Mouse (Mus musculus): ENCODE measurements at regions not wholly inside any gene's neighbourhood (a gene's known extent, or its start where the extent isn't known, plus 50 kb on each side); places are given as distances from the start of the nearest gene placed in this dataset.

- TF ChIP-seq CTCF (IDR thresholded peaks at IDR 0.05; ENCODE audit: borderline replicate concordance, insufficient read depth, low read depth, low read length) (no peak), POLR2A (IDR thresholded peaks at IDR 0.05; ENCODE audit: borderline replicate concordance, insufficient read depth, low read length) (no peak)
- no peaks in the 10 kb centered on the region for H3K27me3 ChIP-seq (ENCODE audit: control insufficient read depth, insufficient read depth, low read length)
- no peak for DNase-seq
- no peak overlapping the region for H3K4me3 ChIP-seq (replicated peaks; ENCODE audit: insufficient read depth, low read depth, low read length)
- WGBS = 98% methylated on average over 1 of the region's 1 CpGs
- H3K4me1 ChIP-seq (ENCODE audit: control insufficient read depth, insufficient read depth, low read length) = no peaks in the 10 kb centered on the region
- no peak overlapping the region for H3K27ac ChIP-seq (ENCODE audit: insufficient read depth, low read length)
These were observed 428.3 kb downstream of the Meis1 start for GRCm38 (mm10) chr11:18590487-18590886.

DNA sequence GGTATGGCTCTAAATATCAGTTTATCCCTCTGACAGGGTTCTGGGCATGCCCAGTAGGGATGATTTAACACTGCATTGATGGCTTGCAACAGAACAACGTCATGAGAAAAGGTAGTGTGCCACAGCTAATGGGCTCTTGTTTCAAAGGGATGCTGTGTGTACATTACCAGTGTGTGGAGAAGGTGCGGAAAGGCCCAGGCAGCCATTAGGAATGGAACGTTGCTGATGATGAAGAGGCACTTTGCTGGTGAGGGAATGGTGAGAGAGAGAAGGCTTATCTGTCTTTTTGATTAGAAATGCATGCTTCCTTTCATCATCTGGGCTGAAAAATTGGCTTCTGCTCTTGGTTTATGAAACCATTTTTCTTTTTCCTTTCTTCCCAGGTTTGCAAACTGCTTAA lies 432.3 kb downstream of the Meis1 start:
- TF ChIP-seq CTCF (IDR thresholded peaks at IDR 0.05; ENCODE audit: borderline replicate concordance, insufficient read depth, low read depth, low read length) (no peak), POLR2A (IDR thresholded peaks at IDR 0.05; ENCODE audit: borderline replicate concordance, insufficient read depth, low read length) (no peak)
- Histone ChIP-seq H3K4me3 (replicated peaks; ENCODE audit: insufficient read depth, low read depth, low read length) (no peak overlapping the region), H3K27me3 (ENCODE audit: control insufficient read depth, insufficient read depth, low read length) (no peaks in the 10 kb centered on the region), H3K27ac (ENCODE audit: insufficient read depth, low read length) (no peak overlapping the region), H3K4me1 (ENCODE audit: control insufficient read depth, insufficient read depth, low read length) (peaks cover 3% of the 10 kb centered on the region; the same call in 1 of the 2 replicates)
- no peak for DNase-seq
- WGBS = 84% methylated on average over 3 of the region's 3 CpGs

GRCm38 (mm10) chr11:18585031-18585430 lies 433.8 kb downstream of the Meis1 start:
- TF ChIP-seq POLR2A (IDR thresholded peaks at IDR 0.05; ENCODE audit: borderline replicate concordance, insufficient read depth, low read length) (no peak), CTCF (IDR thresholded peaks at IDR 0.05; ENCODE audit: borderline replicate concordance, insufficient read depth, low read depth, low read length) (no peak)
- Histone ChIP-seq H3K4me1 (ENCODE audit: control insufficient read depth, insufficient read depth, low read length) (peaks cover 7% of the 10 kb centered on the region; the same call in 1 of the 2 replicates), H3K27me3 (ENCODE audit: control insufficient read depth, insufficient read depth, low read length) (no peaks in the 10 kb centered on the region), H3K27ac (ENCODE audit: insufficient read depth, low read length) (no peak overlapping the region), H3K4me3 (replicated peaks; ENCODE audit: insufficient read depth, low read depth, low read length) (no peak overlapping the region)
- DNase-seq = no peak
- WGBS = 84% methylated on average over 8 of the region's 8 CpGs

DNA sequence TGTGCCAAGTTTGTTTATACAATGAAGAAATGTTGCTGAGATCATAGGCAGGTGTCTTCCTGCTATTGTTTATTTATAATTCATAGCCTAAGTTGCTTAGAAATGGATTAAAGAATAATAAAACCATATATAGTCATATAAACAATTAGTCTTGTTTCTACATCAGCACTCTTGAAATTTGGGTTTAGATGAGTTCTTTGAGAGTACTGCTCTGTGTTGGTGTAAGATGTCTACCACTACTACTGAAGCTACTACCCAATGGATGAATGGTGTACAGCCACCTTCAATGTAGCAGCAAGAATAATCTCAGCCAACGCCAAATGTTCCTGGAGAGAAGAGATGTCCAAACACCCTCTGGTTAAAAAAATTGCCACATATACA lies 436.0 kb downstream of the Meis1 start:
- TF ChIP-seq CTCF (IDR thresholded peaks at IDR 0.05; ENCODE audit: borderline replicate concordance, insufficient read depth, low read depth, low read length) = no peak
- no peak for TF ChIP-seq POLR2A (IDR thresholded peaks at IDR 0.05; ENCODE audit: borderline replicate concordance, insufficient read depth, low read length)
- no peak overlapping the region for H3K4me3 ChIP-seq (replicated peaks; ENCODE audit: insufficient read depth, low read depth, low read length)

DNA sequence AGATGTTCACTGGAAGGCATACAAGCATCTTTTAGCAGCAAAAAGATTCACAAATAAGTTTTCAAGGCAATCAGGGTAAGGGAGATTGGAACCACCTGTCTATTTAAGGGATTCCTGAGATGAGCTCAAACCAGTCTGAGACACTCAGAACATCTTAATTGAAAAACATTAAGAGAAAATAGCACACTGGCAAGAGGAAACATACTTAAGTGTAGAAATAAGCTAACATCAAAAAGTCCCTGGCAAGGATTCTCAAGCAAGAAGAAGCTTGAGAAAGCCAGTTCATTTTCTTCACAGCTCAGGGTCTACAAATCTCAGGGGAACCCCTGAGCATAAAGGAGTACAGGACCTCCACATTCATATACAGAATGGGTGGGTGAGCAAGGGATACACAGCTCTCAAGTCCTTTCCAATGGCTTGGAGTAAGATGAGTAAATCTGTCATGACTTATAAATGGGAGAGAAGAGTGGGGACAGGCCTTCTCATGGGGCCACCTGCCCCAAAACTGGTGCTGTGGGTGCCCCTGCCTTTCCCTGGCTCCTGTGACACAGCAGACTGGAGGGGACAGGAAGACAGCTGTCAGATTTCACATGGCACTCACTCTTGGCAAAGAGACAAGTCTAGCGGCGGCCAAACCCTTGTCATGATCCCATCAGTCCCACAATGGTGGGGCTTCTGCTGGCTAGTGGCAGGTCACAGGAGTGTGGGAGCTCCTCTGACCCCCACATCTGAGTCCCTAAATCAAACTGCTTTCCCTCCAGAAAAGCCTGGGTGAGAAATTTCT lies 436.6 kb downstream of the Meis1 start:
- Histone ChIP-seq H3K4me3 (replicated peaks; ENCODE audit: insufficient read depth, low read depth, low read length) (no peak overlapping the region), H3K4me1 (ENCODE audit: control insufficient read depth, insufficient read depth, low read length) (peaks cover 7% of the 10 kb centered on the region; the same call in 1 of the 2 replicates), H3K27ac (ENCODE audit: insufficient read depth, low read length) (no peak overlapping the region), H3K27me3 (ENCODE audit: control insufficient read depth, insufficient read depth, low read length) (no peaks in the 10 kb centered on the region)
- 15% methylated on average over 2 of the region's 2 CpGs for WGBS
- DNase-seq = peak; percentile 53 to 64
- TF ChIP-seq CTCF (IDR thresholded peaks at IDR 0.05; ENCODE audit: borderline replicate concordance, insufficient read depth, low read depth, low read length) = no peak
- no peak for TF ChIP-seq POLR2A (IDR thresholded peaks at IDR 0.05; ENCODE audit: borderline replicate concordance, insufficient read depth, low read length)

More for the DNA sequence above, 436.0 kb downstream of the Meis1 start:
- Histone ChIP-seq H3K4me1 (ENCODE audit: control insufficient read depth, insufficient read depth, low read length) (peaks cover 7% of the 10 kb centered on the region; the same call in 1 of the 2 replicates), H3K27ac (ENCODE audit: insufficient read depth, low read length) (no peak overlapping the region), H3K27me3 (ENCODE audit: control insufficient read depth, insufficient read depth, low read length) (no peaks in the 10 kb centered on the region)
- 54% methylated on average over 1 of the region's 1 CpGs for WGBS
- no peak for DNase-seq

DNA sequence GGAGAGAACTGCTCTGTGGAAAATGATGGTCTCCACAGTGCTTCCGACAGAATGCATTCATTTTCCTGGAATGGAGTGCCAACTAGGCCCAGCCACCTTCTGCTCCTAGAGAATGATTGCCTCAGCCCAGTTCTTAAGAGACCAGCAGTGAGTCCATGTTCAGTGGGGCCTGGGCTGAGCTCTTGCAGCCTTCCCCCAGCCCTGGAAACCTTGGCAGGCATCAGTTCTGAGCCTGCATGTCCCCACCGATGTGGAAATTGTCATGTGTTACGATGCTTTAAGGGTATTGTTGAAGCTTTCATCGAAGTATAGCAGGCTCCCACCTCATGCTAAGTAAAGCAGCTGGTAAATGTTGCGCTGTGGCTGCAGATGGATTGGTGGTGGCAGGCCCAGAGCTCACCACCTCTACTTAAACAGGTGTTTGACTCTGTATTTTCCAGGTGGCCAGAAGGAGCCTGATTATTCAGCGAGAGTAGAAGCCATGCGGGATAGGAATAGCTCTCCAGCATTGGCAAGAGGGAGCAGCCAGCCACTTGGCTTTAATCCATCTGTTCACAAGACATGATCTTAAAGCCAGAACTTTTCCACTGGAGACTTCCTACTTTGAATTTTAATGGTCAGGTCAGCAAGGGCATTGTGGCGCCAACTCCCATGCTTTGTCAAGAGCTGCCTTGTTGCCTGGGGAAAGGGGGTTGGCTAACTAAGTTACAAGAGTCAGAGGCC lies 437.5 kb downstream of the Meis1 start:
- TF ChIP-seq CTCF (IDR thresholded peaks at IDR 0.05; ENCODE audit: borderline replicate concordance, insufficient read depth, low read depth, low read length) (no peak), POLR2A (IDR thresholded peaks at IDR 0.05; ENCODE audit: borderline replicate concordance, insufficient read depth, low read length) (no peak)
- Histone ChIP-seq H3K4me3 (replicated peaks; ENCODE audit: insufficient read depth, low read depth, low read length) (no peak overlapping the region), H3K27me3 (ENCODE audit: control insufficient read depth, insufficient read depth, low read length) (no peaks in the 10 kb centered on the region), H3K27ac (ENCODE audit: insufficient read depth, low read length) (no peak overlapping the region), H3K4me1 (ENCODE audit: control insufficient read depth, insufficient read depth, low read length) (peaks cover 7% of the 10 kb centered on the region; the same call in 1 of the 2 replicates)
- peak; percentile 13 to 47 for DNase-seq
- 39% methylated on average over 8 of the region's 8 CpGs for WGBS

DNA sequence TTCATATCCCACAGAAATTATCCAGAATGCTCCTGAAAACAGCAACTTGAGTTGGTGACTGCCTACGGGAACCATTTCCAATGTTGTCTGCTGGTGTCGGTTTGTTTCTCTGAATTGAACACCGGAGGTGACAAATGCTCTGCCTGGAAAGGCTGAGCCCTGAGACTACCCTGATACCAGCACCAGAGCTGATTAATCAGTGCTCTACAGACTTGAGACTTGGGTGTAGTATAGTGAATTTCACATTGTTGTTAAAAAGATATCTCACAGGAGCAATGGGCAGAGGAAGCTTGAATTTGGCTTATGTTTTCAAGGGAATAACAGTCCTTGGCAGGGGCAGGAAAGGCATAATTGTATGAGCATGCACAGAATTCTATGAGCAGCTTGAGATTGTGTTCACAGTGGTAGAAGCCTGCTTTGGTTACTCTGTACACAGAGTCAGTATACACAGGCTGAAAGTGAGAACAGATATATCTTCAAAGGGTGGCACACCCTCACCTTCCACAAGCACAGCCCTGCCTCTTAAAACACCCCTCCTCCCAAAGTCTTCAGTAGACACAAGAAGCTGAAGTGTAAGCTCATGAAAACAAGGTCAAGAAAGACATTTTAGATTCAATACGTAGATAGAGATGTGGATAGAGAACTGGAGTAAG lies 447.1 kb downstream of the Meis1 start:
- no peak for TF ChIP-seq CTCF (IDR thresholded peaks at IDR 0.05; ENCODE audit: borderline replicate concordance, insufficient read depth, low read depth, low read length)
- 89% methylated on average over 4 of the region's 4 CpGs for WGBS
- no peak overlapping the region for H3K27ac ChIP-seq (ENCODE audit: insufficient read depth, low read length)
- H3K4me1 ChIP-seq (ENCODE audit: control insufficient read depth, insufficient read depth, low read length) = no peaks in the 10 kb centered on the region
- H3K27me3 ChIP-seq (ENCODE audit: control insufficient read depth, insufficient read depth, low read length) = no peaks in the 10 kb centered on the region
- no peak overlapping the region for H3K4me3 ChIP-seq (replicated peaks; ENCODE audit: insufficient read depth, low read depth, low read length)
- no peak for DNase-seq

Measured in cerebellum, adult 2 months (tissue).